In genomic region chr13:60601436-60602415, GRCm38 (mm10) we compare ENCODE assay signal across 7 mouse cellular contexts. TPM values are rescaled to one million over a fixed set of nuclear protein-coding genes. Genes with fewer than 3 reads are reported as not detected.
DNase-seq lines count a peak whose midpoint lies in the region; ATAC-seq and TF ChIP-seq lines count a peak whose summit lies in the region.

Gene Dapk1, plus strand, starts transcription at chr13:60601947.

- under 1% methylated on average over 63 of the region's 90 CpGs for WGBS in embryonic facial prominence, embryonic 13.5 days
- under 1% methylated on average over 83 of the region's 90 CpGs for WGBS in heart, adult 2 months
- under 1% methylated on average over 84 of the region's 90 CpGs for WGBS in limb, embryonic 11.5 days
- WGBS in midbrain, embryonic 12.5 days = under 1% methylated on average over 79 of the region's 90 CpGs

- H3K27ac ChIP-seq in embryonic facial prominence, embryonic 13.5 days = peak within 1 kb of the TSS; percentile 68
- peak within 1 kb of the TSS; percentile 85 for H3K27ac ChIP-seq in heart, adult 2 months
- peak within 1 kb of the TSS; percentile 56 for H3K27ac ChIP-seq in limb, embryonic 11.5 days (replicated peaks; ENCODE audit: low read depth, low read length)
- peak within 1 kb of the TSS; percentile 92 for H3K27ac ChIP-seq in midbrain, embryonic 12.5 days (replicated peaks)

- peaks cover 17% of the 10 kb centered on the region for H3K4me1 ChIP-seq in embryonic facial prominence, embryonic 13.5 days
- H3K4me1 ChIP-seq in heart, adult 2 months (ENCODE audit: control insufficient read depth, insufficient read depth, low read length) = no peaks in the 10 kb centered on the region
- no peaks in the 10 kb centered on the region for H3K4me1 ChIP-seq in limb, embryonic 11.5 days (ENCODE audit: control insufficient read depth, insufficient read depth, low read length)
- peaks cover 18% of the 10 kb centered on the region for H3K4me1 ChIP-seq in midbrain, embryonic 12.5 days

- H3K9me3 ChIP-seq in embryonic facial prominence, embryonic 13.5 days = no peaks in the 10 kb centered on the region
- H3K9me3 ChIP-seq in limb, embryonic 11.5 days (ENCODE audit: control insufficient read depth, low read length) = no peaks in the 10 kb centered on the region
- no peaks in the 10 kb centered on the region for H3K9me3 ChIP-seq in midbrain, embryonic 12.5 days

- DNase-seq in adrenal gland, postnatal 4 days (ENCODE audit: low spot score in 2 of 2) = peak; percentile 54 to 61
- DNase-seq in heart, adult 2 months = peak; percentile 89 to 91
- DNase-seq in kidney, adult 8-10 months = peak; percentile 77 to 80
- peak; percentile 86 for DNase-seq in limb, embryonic 11.5 days (ENCODE audit: low spot score)
- DNase-seq in spleen, adult 18-20 months = peak; percentile 25 to 35

- no peaks in the 10 kb centered on the region for H3K36me3 ChIP-seq in embryonic facial prominence, embryonic 13.5 days
- no peaks in the 10 kb centered on the region for H3K36me3 ChIP-seq in heart, adult 2 months (ENCODE audit: control insufficient read depth, insufficient read depth, low read length)
- H3K36me3 ChIP-seq in limb, embryonic 11.5 days (ENCODE audit: control insufficient read depth, insufficient read depth, low read length) = no peaks in the 10 kb centered on the region
- H3K36me3 ChIP-seq in midbrain, embryonic 12.5 days = peaks cover 15% of the 10 kb centered on the region; the same call in 1 of the 2 replicates

- H3K27me3 ChIP-seq in embryonic facial prominence, embryonic 13.5 days = no peaks in the 10 kb centered on the region
- H3K27me3 ChIP-seq in heart, adult 2 months (ENCODE audit: control insufficient read depth, insufficient read depth, low read length) = no peaks in the 10 kb centered on the region
- H3K27me3 ChIP-seq in limb, embryonic 11.5 days (ENCODE audit: control insufficient read depth, insufficient read depth, low read length) = no peaks in the 10 kb centered on the region
- H3K27me3 ChIP-seq in midbrain, embryonic 12.5 days = no peaks in the 10 kb centered on the region

- TF ChIP-seq POLR2A in heart, adult 2 months (IDR thresholded peaks at IDR 0.05; ENCODE audit: insufficient read depth, low read depth, low read length) = peak; percentile 8; the same call in 1 of the 2 replicates

- TF ChIP-seq EP300 in heart, adult 2 months (IDR thresholded peaks at IDR 0.05; ENCODE audit: insufficient read depth, low read depth, low read length) = no peak

- intact Hi-C loops in heart, adult 2 months (cut with DNase I) = loop anchor here (1.0 to 5.0 kb wide), 6 partner anchors 23 to 137 kb away; no protein-coding TSS in a partner anchor

- H3K4me3 ChIP-seq in embryonic facial prominence, embryonic 13.5 days = peak within 1 kb of the TSS; percentile 79
- H3K4me3 ChIP-seq in heart, adult 2 months = peak within 1 kb of the TSS; percentile 77
- H3K4me3 ChIP-seq in limb, embryonic 11.5 days (ENCODE audit: low read depth, low read length) = peak within 1 kb of the TSS; percentile 75
- peak within 1 kb of the TSS; percentile 80 for H3K4me3 ChIP-seq in midbrain, embryonic 12.5 days

- no peaks in the 10 kb centered on the region; the same call in 1 of the 2 replicates for H3K79me2 ChIP-seq in heart, adult 2 months (replicated peaks; ENCODE audit: control insufficient read depth, insufficient read depth, low read length)

- TF ChIP-seq CTCF in heart, adult 2 months (IDR thresholded peaks at IDR 0.05) = peak; percentile 73

- peak within 1 kb of the TSS; percentile 86 for H3K4me2 ChIP-seq in embryonic facial prominence, embryonic 13.5 days
- peak within 1 kb of the TSS; percentile 84 for H3K4me2 ChIP-seq in limb, embryonic 11.5 days (ENCODE audit: low read depth, severe bottlenecking)
- H3K4me2 ChIP-seq in midbrain, embryonic 12.5 days (replicated peaks) = peak within 1 kb of the TSS; percentile 66

- peak within 1 kb of the TSS; percentile 81 for H3K9ac ChIP-seq in embryonic facial prominence, embryonic 13.5 days
- peak within 1 kb of the TSS; percentile 96 for H3K9ac ChIP-seq in heart, adult 2 months (ENCODE audit: low read depth, low read length)
- H3K9ac ChIP-seq in limb, embryonic 11.5 days (ENCODE audit: low read length) = peak within 1 kb of the TSS; percentile 83
- H3K9ac ChIP-seq in midbrain, embryonic 12.5 days (replicated peaks) = peak within 1 kb of the TSS; percentile 89

- peak; percentile 84 for ATAC-seq in embryonic facial prominence, embryonic 13.5 days (ENCODE audit: insufficient number of reproducible peaks, insufficient read depth, low FRiP score, low TSS enrichment, low read depth)
- peak; percentile 82 for ATAC-seq in limb, embryonic 11.5 days (ENCODE audit: insufficient number of reproducible peaks, low FRiP score, low TSS enrichment, low read depth)
- ATAC-seq in midbrain, embryonic 12.5 days (ENCODE audit: low FRiP score, low read depth) = peak; percentile 92

RNA-seq across cellular contexts. Expression of gene Dapk1, which starts in this region (rescaled TPM):
- 10 to 100 TPM; 33.3 to 41.7 TPM for total RNA-seq in adrenal gland, postnatal 4 days (2021)
- polyA plus RNA-seq in embryonic facial prominence, embryonic 13.5 days (2015; fragmentation: Nextera tagmentation; extraction: Ambion mirVana) = 19.2 and 22.6 TPM in 2 replicates
- total RNA-seq in heart, adult 2 months (2021) = 10 to 100 TPM; 26.3 to 27.1 TPM
- polyA plus RNA-seq in heart, adult 2 months (2012; rRNA removed) = 26.0 and 35.2 TPM in 2 replicates
- polyA plus RNA-seq in limb, embryonic 11.5 days (2014; fragmentation: Nextera tagmentation; extraction: Ambion mirVana) = 14.2 and 14.8 TPM in 2 replicates
- 36.1 and 36.7 TPM in 2 replicates for polyA plus RNA-seq in midbrain, embryonic 12.5 days (2016; fragmentation: Nextera tagmentation; extraction: Ambion mirVana)

Comparison
In these comparisons a context has a peak if more than half of its experiments do, and no peak if none do; other contexts are left out.
1. Peak in every context shown above with its lines: DNase-seq, ATAC-seq, H3K4me3 ChIP-seq and H3K27ac ChIP-seq.
2. DNase-seq: peak in every context shown above with its lines; median percentile 90 in heart, adult 2 months; 86 in limb, embryonic 11.5 days; 78 in kidney, adult 8-10 months; 58 in adrenal gland, postnatal 4 days; 30 in spleen, adult 18-20 months.